Mouse (Mus musculus) gastrocnemius, adult 8-10 months (tissue): ENCODE measurements around the gene Gm8298. TPM values are rescaled to one million over a fixed set of nuclear protein-coding genes. Genes with fewer than 3 reads are reported as not detected.
"Not testable (repeated sequence)": the region's sequence is repeated elsewhere in the genome, so short reads cannot be mapped to it uniquely, and the experiment has no call there.

ENCODE experiments used
- DNase-seq, 2 experiments: peaks; one replicate each; pipeline ENCODE4 v3.0.0; 2022; ENCODE audit warnings: low spot score in 2 of 2
- total RNA-seq, 4 experiments: library from RNA; stranded (reverse); gene quantifications; 2 replicates each; pipeline ENCODE4 v1.2.4; 2022

Gm8298 gene
- not detected for total RNA-seq

GRCm38 (mm10) chr3:59860751-59861150 is at the start of gene Gm8298:
Gene Gm8298, plus strand, starts transcription at chr3:59861051.
- no peak for DNase-seq

GRCm38 (mm10) chr3:59813169-59813568 is 47.7 kb upstream of the Gm8298 start:
- no peak for DNase-seq

GRCm38 (mm10) chr3:59870765-59871164 is 9.9 kb downstream of the Gm8298 start:
- DNase-seq, result no peak

GRCm38 (mm10) chr3:59877601-59878000 is 16.8 kb downstream of the Gm8298 start:
- not testable (repeated sequence) for DNase-seq

- DNase-seq, result not testable (repeated sequence)
Observed at GRCm38 (mm10) chr3:59879801-59880554, 19.1 kb downstream of the Gm8298 start.

- DNase-seq, result no peak
Observed at GRCm38 (mm10) chr3:59893276-59893675, 32.4 kb downstream of the Gm8298 start.

GRCm38 (mm10) chr3:59924914-59925313 is 64.1 kb downstream of the Gm8298 start, which contains the start of gene C130079G13Rik:
Gene C130079G13Rik, plus strand, starts transcription at chr3:59925214.
- DNase-seq, result no peak

Other genes with a start within 250 kb of the Gm8298 start
- gene Gm5538, start 131.3 kb upstream of the Gm8298 start, total RNA-seq, result not detected
- gene C130079G13Rik, start 64.2 kb downstream of the Gm8298 start, total RNA-seq, result not detected
- not detected for gene Aadacl2, start 145.7 kb downstream of the Gm8298 start, total RNA-seq
- gene Aadac, start 164.7 kb downstream of the Gm8298 start, total RNA-seq, result not detected
- gene Sucnr1, start 220.8 kb downstream of the Gm8298 start, total RNA-seq, result under 1 TPM in 1 of 4 experiments, not detected in 3; 0.54 TPM